Mouse (Mus musculus) hindbrain, embryonic 16.5 days (tissue): ENCODE results near the gene Ntn3. TPM values are rescaled to one million over a fixed set of nuclear protein-coding genes. Genes with fewer than 3 reads are reported as not detected.

Source experiments
- ATAC-seq: fragments of 200-750 bp; cut with Nextera tagmentation; 2 replicates; pipeline ENCODE4 v1.8.0; 2017; ENCODE audit warnings: moderate TSS enrichment, moderate library complexity
- H3K27ac ChIP-seq: fragments of 300-500 bp; sonication (generic); 2 replicates; pipeline ENCODE4 v1.5.1; 2014; ENCODE audit warnings: low read depth, mild to moderate bottlenecking, control low read depth, low read length, moderate library complexity
- H3K27me3 ChIP-seq: fragments of 300-500 bp; sonication (generic); replicated peaks from 2 replicates; pipeline ENCODE4 v1.6.1; 2014; ENCODE audit warnings: low read length; ENCODE audit not compliant: control insufficient read depth, insufficient read depth
- H3K36me3 ChIP-seq: fragments of 300-500 bp; sonication (generic); 2 replicates; pipeline ENCODE4 v1.6.1; 2014; ENCODE audit warnings: mild to moderate bottlenecking, low read length, moderate library complexity, mixed read lengths; ENCODE audit not compliant: control insufficient read depth, insufficient read depth
- H3K4me1 ChIP-seq: fragments of 300-500 bp; sonication (generic); 2 replicates; pipeline ENCODE4 v1.6.1; 2014; ENCODE audit warnings: low read depth, low read length; ENCODE audit not compliant: control insufficient read depth, insufficient read depth
- H3K4me2 ChIP-seq: fragments of 300-500 bp; sonication (generic); 2 replicates; pipeline ENCODE4 v1.6.1; 2014; ENCODE audit warnings: mild to moderate bottlenecking, low read length, control low read depth, moderate library complexity
- H3K4me3 ChIP-seq: fragments of 300-500 bp; sonication (generic); 2 replicates; pipeline ENCODE4 v1.5.1; 2014; ENCODE audit warnings: mild to moderate bottlenecking, low read length, control low read depth, moderate library complexity
- H3K9ac ChIP-seq: fragments of 300-500 bp; sonication (generic); 2 replicates; pipeline ENCODE4 v1.6.1; 2014; ENCODE audit warnings: low read depth, mild to moderate bottlenecking, control low read depth, low read length, moderate library complexity
- H3K9me3 ChIP-seq: fragments of 300-500 bp; sonication (generic); 2 replicates; pipeline ENCODE4 v1.6.1; 2014; ENCODE audit warnings: mild to moderate bottlenecking, low read length, moderate library complexity; ENCODE audit not compliant: control insufficient read depth
- WGBS: fragments of 180-500 bp; shearing (Covaris S2); extraction: QIAGEN DNeasy Blood & Tissue Kit; methylation state at CpG from one replicate; pipeline ENCODE4 v1.1.7; 2014; 5-methylcytosine and 5-hydroxymethylcytosine counted together
- polyA plus RNA-seq: library from polyadenylated mRNA; unstranded; fragments of >200 nt; fragmentation: Nextera tagmentation; extraction: Ambion mirVana; gene quantifications from 2 replicates; pipeline ENCODE4 v1.2.1, GENCODE M21; 2015

Ntn3 gene
- polyA plus RNA-seq, result 4.5 and 4.6 TPM in 2 replicates

DNA sequence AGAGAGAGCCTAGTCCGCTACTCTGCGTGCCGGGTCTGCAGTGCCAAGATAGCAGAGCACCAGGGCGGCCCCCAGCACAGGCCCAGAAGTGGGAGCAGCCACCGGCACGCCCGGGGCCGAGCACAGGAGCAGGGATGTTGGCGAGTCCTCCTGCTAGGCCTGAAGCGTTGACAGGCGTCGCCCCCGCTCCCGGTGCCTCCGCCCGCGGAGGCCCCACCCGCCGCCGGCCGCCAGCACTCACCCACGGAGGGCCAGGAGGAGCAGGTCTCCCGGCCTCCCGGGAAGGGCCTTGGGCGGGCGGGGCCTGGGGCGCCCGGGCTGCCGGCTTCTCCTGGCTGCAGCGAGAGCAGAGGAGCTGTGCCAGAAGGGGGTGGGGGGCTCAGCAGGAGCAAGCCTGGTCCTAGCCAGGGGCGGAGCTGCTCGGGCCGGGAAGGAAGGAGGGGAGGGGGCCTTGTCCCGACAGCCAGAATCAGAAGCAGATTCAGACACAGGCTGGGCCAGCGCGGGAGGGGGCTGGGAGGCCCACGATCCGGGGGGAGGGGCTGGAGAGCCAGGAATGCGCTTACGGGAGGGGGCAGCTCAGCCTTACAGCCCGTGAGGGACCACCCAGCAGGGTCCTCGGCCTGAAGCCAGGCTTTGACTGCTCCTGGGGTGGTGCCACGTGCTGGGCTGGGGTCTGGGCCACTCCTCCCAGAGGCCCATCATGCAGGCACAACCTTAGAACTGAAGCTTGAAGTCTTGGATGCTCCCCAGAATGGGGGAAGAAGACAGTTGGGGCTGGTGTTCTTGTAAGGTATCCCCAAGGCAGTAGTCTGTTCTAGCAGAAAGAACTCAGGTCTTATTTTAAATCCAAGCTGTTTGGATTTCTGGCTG, at the start of gene Ntn3:
Gene Ntn3, minus strand, starts transcription at position 489 of the 873 bp plus-strand sequence.
- peak within 1 kb of the TSS; percentile 80 for H3K9ac ChIP-seq
- H3K4me1 ChIP-seq, result peaks cover 65% of the 10 kb centered on the region
- H3K36me3 ChIP-seq, result no peaks in the 10 kb centered on the region
- H3K9me3 ChIP-seq, result no peaks in the 10 kb centered on the region
- no peaks in the 10 kb centered on the region for H3K27me3 ChIP-seq
- under 1% methylated on average over 30 of the region's 43 CpGs for WGBS
- peak within 1 kb of the TSS; percentile 82 for H3K4me2 ChIP-seq
- ATAC-seq, result peak; percentile 15
- peak within 1 kb of the TSS; percentile 62 for H3K27ac ChIP-seq
- peak within 1 kb of the TSS; percentile 50 for H3K4me3 ChIP-seq

DNA sequence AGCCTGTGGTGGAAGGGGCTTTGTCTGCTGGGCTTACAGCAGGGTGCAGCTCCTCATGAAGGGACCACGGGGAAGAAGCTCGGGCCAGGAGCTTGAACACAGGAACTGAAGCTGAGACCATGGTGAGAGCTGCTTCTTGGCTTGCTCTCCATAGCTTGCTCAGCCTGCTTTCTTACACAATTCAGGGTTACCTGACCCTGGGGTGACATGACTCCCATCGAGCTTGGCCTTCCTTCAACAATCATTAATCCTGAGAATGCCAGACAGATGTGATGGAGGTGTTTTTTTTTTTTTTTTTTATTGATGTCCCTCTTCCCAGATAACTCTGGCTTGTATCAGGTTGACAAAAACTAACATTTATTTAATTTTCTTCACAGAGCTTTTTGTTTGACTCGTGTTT, 49.6 kb upstream of the Ntn3 start:
- Histone ChIP-seq H3K9me3 (no peaks in the 10 kb centered on the region), H3K36me3 (no peaks in the 10 kb centered on the region), H3K4me1 (no peaks in the 10 kb centered on the region), H3K27me3 (no peaks in the 10 kb centered on the region), H3K4me2 (no peak overlapping the region), H3K27ac (no peak overlapping the region), H3K4me3 (no peak overlapping the region), H3K9ac (no peak overlapping the region)
- WGBS, result 69% methylated on average over 4 of the region's 4 CpGs
- ATAC-seq, result no peak

DNA sequence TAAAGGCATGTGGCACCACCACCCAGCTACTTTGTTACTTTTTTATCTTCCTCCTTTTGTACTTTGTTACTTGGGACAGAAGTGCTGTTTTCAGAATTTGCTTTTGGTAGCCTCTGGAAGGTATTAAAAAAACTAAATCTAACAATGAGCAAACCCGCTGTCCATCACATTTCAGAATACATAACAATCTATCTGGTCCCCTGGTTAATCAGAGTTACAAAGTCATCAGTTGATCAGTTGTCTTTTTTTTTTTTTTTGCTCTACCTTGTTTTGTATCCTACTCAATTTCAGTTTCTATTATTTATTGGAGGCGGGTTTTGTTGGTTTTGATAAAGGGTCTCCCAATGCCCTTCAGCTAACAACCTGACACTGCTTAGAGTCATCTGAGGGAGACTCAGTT, 43.0 kb upstream of the Ntn3 start:
- no peak overlapping the region; the same call in 1 of the 2 replicates for H3K4me2 ChIP-seq
- no peaks in the 10 kb centered on the region for H3K36me3 ChIP-seq
- H3K27ac ChIP-seq, result no peak overlapping the region
- H3K9ac ChIP-seq, result no peak overlapping the region
- H3K9me3 ChIP-seq, result no peaks in the 10 kb centered on the region
- no peak for ATAC-seq
- no peak overlapping the region for H3K4me3 ChIP-seq
- H3K27me3 ChIP-seq, result no peaks in the 10 kb centered on the region
- H3K4me1 ChIP-seq, result peaks cover 15% of the 10 kb centered on the region
- WGBS, result 96% methylated on average over 2 of the region's 2 CpGs

DNA sequence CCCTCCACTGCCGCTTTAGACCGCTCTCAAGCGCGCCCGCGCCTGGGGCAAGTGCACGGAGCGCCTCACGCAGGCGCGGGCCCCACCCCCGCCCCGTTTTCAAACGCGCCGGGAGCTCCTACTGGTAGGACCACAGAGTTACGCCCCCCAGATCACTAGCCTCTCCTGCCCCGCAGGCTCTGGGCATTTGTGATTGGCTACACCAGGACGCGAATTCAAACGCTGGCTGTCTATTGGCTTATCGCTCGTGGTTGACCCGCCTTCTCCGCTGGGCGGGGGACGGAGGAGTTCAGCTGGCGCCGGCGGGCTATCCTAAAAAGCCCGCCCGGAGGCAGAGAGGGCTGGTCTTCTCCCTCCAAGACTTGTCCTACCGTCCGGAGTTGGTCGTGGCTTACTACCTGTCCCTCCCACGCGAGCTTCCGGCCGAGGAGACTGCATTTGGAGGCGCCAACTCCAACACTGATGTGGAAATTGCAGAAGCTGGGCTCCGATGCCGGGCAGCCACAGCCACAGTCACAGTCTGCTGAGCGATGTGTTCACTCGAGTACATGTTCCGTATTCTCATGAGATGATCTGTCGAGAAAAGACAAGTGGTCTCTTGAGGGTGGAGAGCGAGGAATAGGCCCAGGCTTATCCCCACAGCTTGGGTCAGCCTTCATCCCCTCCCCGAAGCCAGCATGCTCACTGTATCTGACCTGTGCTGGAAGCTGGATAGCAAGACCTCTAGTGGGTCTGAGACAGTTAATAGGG, 42.2 kb upstream of the Ntn3 start, which contains the start of gene Ccnf:
Gene Ccnf, minus strand, starts transcription at position 165 of the 750 bp plus-strand sequence.
- H3K36me3 ChIP-seq, result no peaks in the 10 kb centered on the region
- peak; percentile 100 for ATAC-seq
- peak within 1 kb of the TSS; percentile 67 for H3K27ac ChIP-seq
- H3K27me3 ChIP-seq, result no peaks in the 10 kb centered on the region
- peaks cover 15% of the 10 kb centered on the region for H3K4me1 ChIP-seq
- under 1% methylated on average over 48 of the region's 48 CpGs for WGBS
- no peaks in the 10 kb centered on the region for H3K9me3 ChIP-seq
- H3K9ac ChIP-seq, result peak within 1 kb of the TSS; percentile 77
- peak within 1 kb of the TSS; percentile 93 for H3K4me2 ChIP-seq
- peak within 1 kb of the TSS; percentile 72 for H3K4me3 ChIP-seq

DNA sequence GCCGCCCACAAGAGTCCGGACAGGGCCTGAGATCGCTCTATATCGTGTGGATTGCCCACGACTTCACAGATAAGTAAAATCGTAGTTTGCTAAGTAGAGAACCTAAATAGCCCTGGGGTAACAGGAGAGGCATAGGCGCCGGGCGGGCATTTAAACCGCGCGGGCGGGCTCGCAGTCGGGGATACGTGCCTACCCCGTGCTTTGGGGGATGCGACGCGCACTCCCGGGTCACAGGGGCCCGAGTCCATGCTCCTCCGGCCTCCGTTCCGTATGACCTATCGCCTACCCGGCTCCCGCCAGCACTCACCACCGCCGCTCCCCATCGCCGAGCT, 41.6 kb upstream of the Ntn3 start:
- Histone ChIP-seq H3K9me3 (no peaks in the 10 kb centered on the region), H3K27ac (peak overlapping the region; percentile 67), H3K4me3 (peak overlapping the region; percentile 72), H3K36me3 (no peaks in the 10 kb centered on the region), H3K27me3 (no peaks in the 10 kb centered on the region), H3K4me2 (peak overlapping the region; percentile 93), H3K9ac (peak overlapping the region; percentile 77), H3K4me1 (peaks cover 15% of the 10 kb centered on the region)
- ATAC-seq, result no peak
- WGBS, result under 1% methylated on average over 32 of the region's 32 CpGs

DNA sequence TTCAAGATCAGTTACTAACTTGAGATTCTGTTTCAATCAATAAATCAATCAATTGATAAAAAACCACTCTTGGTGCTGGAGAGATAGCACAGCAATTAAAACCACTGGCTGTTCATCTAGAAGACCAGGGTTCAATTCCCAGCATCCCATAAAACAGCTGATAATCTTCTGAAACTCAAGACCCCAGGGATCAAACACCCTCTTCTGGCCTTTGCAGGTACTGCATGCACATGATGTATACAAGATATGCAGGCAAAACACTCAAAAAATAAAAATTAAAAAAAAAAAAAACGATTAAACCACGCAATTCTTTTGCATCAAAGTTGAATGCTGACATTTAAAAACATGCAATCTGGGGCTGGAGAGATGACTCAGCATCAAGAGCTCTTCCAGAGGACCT, 39.3 kb upstream of the Ntn3 start:
- Histone ChIP-seq H3K36me3 (peaks cover 10% of the 10 kb centered on the region), H3K27ac (no peak overlapping the region), H3K9me3 (peaks cover 3% of the 10 kb centered on the region; the same call in 1 of the 2 replicates), H3K9ac (no peak overlapping the region), H3K4me3 (no peak overlapping the region), H3K4me1 (peaks cover 15% of the 10 kb centered on the region), H3K4me2 (no peak overlapping the region), H3K27me3 (no peaks in the 10 kb centered on the region)
- no peak for ATAC-seq
- 99% methylated on average over 2 of the region's 2 CpGs for WGBS

DNA sequence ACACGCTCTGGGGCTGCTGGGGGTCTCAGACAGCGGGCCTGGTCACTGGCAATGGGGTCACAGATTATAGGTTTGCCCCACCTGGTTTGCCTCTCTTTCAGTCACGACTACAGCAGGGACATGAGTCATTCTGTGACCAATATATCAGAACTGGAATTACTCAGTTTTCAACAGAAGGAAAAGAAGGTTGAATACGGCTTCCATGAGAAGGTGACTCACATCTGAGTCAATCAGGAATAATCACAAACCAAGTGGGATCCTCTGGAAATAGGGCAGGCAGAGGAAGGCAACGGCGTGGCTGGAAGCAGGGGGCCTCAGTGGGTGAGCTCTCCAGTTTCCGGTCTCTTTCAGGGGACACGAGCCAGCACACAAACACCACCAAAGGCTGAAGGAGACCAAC, 34.7 kb upstream of the Ntn3 start:
- 97% methylated on average over 8 of the region's 8 CpGs for WGBS
- peaks cover 3% of the 10 kb centered on the region; the same call in 1 of the 2 replicates for H3K9me3 ChIP-seq
- no peaks in the 10 kb centered on the region for H3K27me3 ChIP-seq
- no peak overlapping the region for H3K9ac ChIP-seq
- ATAC-seq, result no peak
- peaks cover 19% of the 10 kb centered on the region for H3K36me3 ChIP-seq
- H3K27ac ChIP-seq, result no peak overlapping the region
- no peak overlapping the region for H3K4me2 ChIP-seq
- no peaks in the 10 kb centered on the region for H3K4me1 ChIP-seq
- no peak overlapping the region for H3K4me3 ChIP-seq

DNA sequence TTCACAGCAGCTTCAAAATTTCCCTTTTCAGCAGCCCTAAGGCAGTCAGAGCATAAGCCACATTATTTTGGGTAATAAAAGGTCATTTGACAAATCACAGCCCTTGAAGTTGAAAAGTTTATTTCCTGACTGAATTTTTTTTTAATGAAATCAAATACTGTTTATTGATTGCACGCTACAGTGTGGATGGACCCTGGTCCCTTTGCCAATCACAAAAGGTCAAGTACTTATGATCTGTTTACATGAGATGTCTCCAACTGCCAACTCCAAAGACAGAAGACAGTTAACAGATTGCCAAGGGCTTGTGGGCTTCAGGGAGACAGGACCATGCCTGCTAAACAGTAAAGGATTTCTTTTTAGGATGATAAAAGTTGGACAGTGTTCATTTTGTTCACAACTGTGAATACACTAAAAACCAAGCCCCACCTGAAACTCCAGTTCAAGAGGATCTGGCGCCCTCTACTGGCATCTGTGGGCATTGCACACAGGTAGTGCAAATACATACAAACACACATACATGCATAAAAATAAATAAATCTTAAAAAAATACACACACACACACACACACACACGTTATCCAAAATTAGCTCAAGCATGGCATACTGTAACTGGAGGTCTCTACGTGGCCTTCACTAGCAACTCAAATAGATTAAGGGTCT, 34.1 kb upstream of the Ntn3 start:
- Histone ChIP-seq H3K27me3 (no peaks in the 10 kb centered on the region), H3K4me2 (no peak overlapping the region), H3K9ac (no peak overlapping the region), H3K4me3 (no peak overlapping the region), H3K4me1 (no peaks in the 10 kb centered on the region), H3K27ac (no peak overlapping the region), H3K9me3 (peaks cover 3% of the 10 kb centered on the region; the same call in 1 of the 2 replicates), H3K36me3 (peaks cover 19% of the 10 kb centered on the region)
- no peak for ATAC-seq
- WGBS, result 89% methylated on average over 4 of the region's 4 CpGs

DNA sequence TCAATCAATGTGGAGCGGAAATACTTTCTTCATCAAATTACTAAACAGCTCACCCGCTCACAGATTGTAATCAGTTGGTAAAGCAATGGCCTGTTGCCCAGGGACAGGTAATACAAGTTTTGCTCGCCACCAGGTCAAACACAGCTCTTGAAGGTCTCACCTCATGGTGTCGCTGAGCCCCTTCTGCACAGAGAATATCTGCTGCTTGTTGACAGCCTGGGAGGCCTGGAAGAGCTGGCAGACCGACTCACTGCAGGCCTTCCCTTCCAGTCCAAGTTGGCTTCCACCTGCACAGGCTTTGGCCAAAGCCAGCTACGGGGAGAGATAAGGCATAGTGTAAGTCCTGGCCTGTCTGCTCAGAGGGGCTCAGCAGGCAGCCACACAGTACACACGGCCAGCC, 27.6 kb upstream of the Ntn3 start:
- H3K9ac ChIP-seq, result no peak overlapping the region
- ATAC-seq, result no peak

More for the DNA sequence above, 27.6 kb upstream of the Ntn3 start:
- H3K27me3 ChIP-seq, result no peaks in the 10 kb centered on the region
- no peak overlapping the region for H3K4me2 ChIP-seq
- H3K4me3 ChIP-seq, result no peak overlapping the region
- H3K36me3 ChIP-seq, result peaks cover 30% of the 10 kb centered on the region
- 92% methylated on average over 7 of the region's 7 CpGs for WGBS
- no peaks in the 10 kb centered on the region for H3K9me3 ChIP-seq
- no peak overlapping the region for H3K27ac ChIP-seq
- H3K4me1 ChIP-seq, result no peaks in the 10 kb centered on the region
